Mouse (Mus musculus) urinary bladder, postnatal 4 days (tissue): ENCODE measurements around the gene Pdk4.
A peak's percentile ranks its signal among the peaks of the same experiment; 100 is the strongest.

Source experiments
- DNase-seq, 2 experiments: peaks; one replicate each; pipeline ENCODE4 v3.0.0; 2021 to 2022; ENCODE audit warnings: low spot score in 2 of 2

Pdk4 gene

GRCm38 (mm10) chr6:5444331-5444898 lies 51.7 kb downstream of the Pdk4 start:
- no peak for DNase-seq

DNA sequence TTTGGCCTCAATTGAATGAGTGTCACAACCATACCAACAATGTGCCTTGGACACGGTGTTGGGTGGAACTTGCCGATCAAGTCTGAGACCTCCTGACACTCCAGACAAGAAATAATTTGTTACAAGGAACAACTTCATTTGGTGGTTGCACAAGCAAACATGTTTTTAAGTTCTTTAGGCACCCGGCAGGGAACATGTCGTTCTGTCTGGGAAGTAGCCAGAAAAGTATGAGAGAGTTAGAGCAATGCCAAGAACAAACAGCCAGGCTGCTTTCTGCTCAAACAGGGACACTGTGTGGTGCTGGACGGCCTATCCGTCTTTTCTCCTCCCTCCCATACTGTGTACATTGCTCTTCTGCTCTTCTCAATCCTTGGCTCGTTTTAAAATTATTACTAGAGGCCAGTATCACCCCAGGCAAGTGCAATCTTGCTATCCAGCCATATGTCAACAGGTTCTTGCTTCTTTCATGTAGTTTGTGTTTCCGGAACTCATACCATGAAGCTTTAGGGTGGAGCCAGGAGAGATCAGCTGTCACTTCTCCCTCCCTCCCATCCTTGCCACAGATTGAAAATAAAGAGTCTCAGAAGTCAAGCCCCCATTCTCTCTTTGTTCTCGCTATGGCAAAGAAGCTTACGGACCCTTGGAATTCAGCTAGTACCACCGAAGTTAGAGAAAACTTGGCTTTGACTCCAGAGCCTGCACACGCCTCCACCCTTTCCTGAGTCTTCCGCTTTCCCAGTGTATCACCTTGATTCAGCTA lies 52.8 kb downstream of the Pdk4 start:
- peak in 1 of 2 experiments; percentile 22 for DNase-seq

DNA sequence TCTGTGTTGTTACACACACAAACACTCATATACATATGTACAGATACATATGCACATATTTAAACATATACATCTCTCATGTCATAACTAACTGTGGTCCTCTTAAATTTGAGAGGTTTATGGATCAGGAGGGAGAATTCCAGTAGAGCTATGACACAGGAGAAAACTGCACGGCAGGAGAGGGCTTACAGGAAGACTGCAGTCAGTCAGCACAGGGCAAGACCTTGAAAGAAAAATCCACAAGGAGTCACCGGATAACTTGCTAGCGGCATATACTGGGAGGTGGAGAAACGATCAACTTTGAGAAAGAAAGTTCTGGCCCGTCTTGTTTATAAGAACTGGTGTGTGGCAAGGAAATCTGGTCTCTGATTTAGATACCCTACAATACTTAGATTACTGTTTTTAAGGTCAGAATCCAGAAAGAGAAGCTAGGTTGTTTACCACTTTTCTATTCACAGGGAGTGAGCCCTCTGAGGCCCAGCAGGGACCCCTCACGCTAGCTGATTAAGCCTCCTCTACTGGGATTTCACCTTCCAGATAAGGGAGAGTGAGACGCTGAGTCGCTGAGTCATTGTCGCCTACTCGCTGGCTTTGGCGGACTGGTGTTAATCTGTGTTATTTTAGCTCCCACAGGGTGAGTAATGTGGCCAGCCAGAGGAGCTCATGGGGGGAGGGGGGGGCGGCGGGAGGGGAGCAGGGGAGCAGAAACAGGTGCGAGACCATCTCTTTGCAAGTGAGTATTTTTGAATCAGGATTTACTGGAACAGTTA lies 53.6 kb downstream of the Pdk4 start:
- peak in 1 of 2 experiments; percentile 24 for DNase-seq

- DNase-seq = no peak
Observed at GRCm38 (mm10) chr6:5441221-5441620, 54.9 kb downstream of the Pdk4 start.

DNA sequence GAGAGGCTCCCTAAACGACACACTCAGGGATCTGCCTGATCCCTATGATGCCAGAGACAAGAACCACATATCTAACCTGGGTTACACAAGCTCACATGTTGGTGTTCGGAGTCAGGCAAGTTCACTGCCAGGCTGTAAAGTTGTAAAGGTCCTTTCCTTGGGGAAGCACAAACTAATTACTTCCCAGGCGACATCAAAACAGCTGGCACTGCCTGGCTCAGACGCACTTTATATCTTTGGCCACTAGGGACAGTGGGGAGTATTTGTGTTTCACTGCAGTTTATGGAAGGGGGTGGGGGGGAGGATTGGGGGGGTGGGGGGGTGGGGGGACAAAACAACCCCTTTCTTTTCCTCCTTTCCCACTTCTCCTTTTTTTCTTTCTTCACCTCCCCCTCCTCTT lies 58.4 kb downstream of the Pdk4 start:
- DNase-seq = no peak

- no peak for DNase-seq
Observed at GRCm38 (mm10) chr6:5433887-5434286, 62.2 kb downstream of the Pdk4 start.
